Mouse (Mus musculus): ENCODE data around the gene Ccer1. TPM values are rescaled to one million over a fixed set of nuclear protein-coding genes. Genes with fewer than 3 reads are reported as not detected.

Gene Ccer1
- total RNA-seq (2023; ENCODE audit: inconsistent age), result not detected in 4 replicates

GRCm38 (mm10) chr10:97692913-97693312 is at the start of gene Ccer1:
Gene Ccer1 (plus strand): TSS chr10:97693059.

GRCm38 (mm10) chr10:97643768-97644167 is 49.1 kb upstream of the Ccer1 start, which contains the start of gene Epyc:
Gene Epyc (plus strand): TSS chr10:97644068.

GRCm38 (mm10) chr10:97726655-97727054 is 33.8 kb downstream of the Ccer1 start, which contains the start of gene C030005K15Rik:
Gene C030005K15Rik (minus strand): TSS chr10:97726755.

Other genes with a start within 250 kb of the Ccer1 start
- gene Dcn, start 213.4 kb upstream of the Ccer1 start, total RNA-seq (2023; ENCODE audit: inconsistent age), result 0.78 to 2.0 TPM (median 0.92 TPM) in 4 replicates
- not detected in 4 replicates for gene Lum, start 127.9 kb upstream of the Ccer1 start, total RNA-seq (2023; ENCODE audit: inconsistent age)
- gene Kera, start 86.2 kb upstream of the Ccer1 start, total RNA-seq (2023; ENCODE audit: inconsistent age), result not detected in 4 replicates
- not detected in 4 replicates for gene Epyc, start 49.0 kb upstream of the Ccer1 start, total RNA-seq (2023; ENCODE audit: inconsistent age)
- gene C030005K15Rik, start 33.7 kb downstream of the Ccer1 start, total RNA-seq (2023; ENCODE audit: inconsistent age), result not detected in 4 replicates